Mouse (Mus musculus) stomach, embryonic 16.5 days (tissue): ENCODE measurements at regions not wholly inside any gene's neighbourhood (a gene's known extent, or its start where the extent isn't known, plus 50 kb on each side); places are given as distances from the start of the nearest gene placed in this dataset.
"Not testable (repeated sequence)": the region's sequence is repeated elsewhere in the genome, so short reads cannot be mapped to it uniquely, and the experiment has no call there.

Experiments used
- ATAC-seq: fragments of 200-750 bp; cut with Nextera tagmentation; 2 replicates; pipeline ENCODE4 v1.8.0; 2017; ENCODE audit warnings: moderate number of reproducible peaks, moderate TSS enrichment; ENCODE audit not compliant: insufficient read depth, low FRiP score
- H3K27ac ChIP-seq: fragments of 300-500 bp; sonication (generic); 2 replicates; pipeline ENCODE4 v1.5.1; 2014; ENCODE audit warnings: low read length
- H3K27me3 ChIP-seq: fragments of 300-500 bp; sonication (generic); 2 replicates; pipeline ENCODE4 v1.6.1; 2014; ENCODE audit warnings: low read length, control low read depth, mixed read lengths; ENCODE audit not compliant: control insufficient read depth, insufficient read depth
- H3K36me3 ChIP-seq: fragments of 300-500 bp; sonication (generic); 2 replicates; pipeline ENCODE4 v1.6.1; 2014; ENCODE audit warnings: low read length; ENCODE audit not compliant: control insufficient read depth, insufficient read depth
- H3K4me1 ChIP-seq: fragments of 300-500 bp; sonication (generic); 2 replicates; pipeline ENCODE4 v1.6.1; 2014; ENCODE audit warnings: low read length, control low read depth, mixed read lengths; ENCODE audit not compliant: control insufficient read depth, insufficient read depth
- H3K4me2 ChIP-seq: fragments of 300-500 bp; sonication (generic); 2 replicates; pipeline ENCODE4 v1.6.1; 2014; ENCODE audit warnings: low read depth, low read length, mixed read lengths
- H3K4me3 ChIP-seq: fragments of 300-500 bp; sonication (generic); replicated peaks from 2 replicates; pipeline ENCODE4 v1.5.1; 2014; ENCODE audit warnings: mild to moderate bottlenecking, low read length
- H3K9ac ChIP-seq: fragments of 300-500 bp; sonication (generic); 2 replicates; pipeline ENCODE4 v1.6.1; 2014; ENCODE audit warnings: low read length
- H3K9me3 ChIP-seq: fragments of 300-500 bp; sonication (generic); replicated peaks from 2 replicates; pipeline ENCODE4 v1.6.1; 2016; ENCODE audit warnings: low read length, control low read depth; ENCODE audit not compliant: control insufficient read depth
- WGBS: fragments of 180-500 bp; shearing (Covaris S2); extraction: QIAGEN DNeasy Blood & Tissue Kit; methylation state at CpG from one replicate; pipeline ENCODE4 v1.1.7; 2014; 5-methylcytosine and 5-hydroxymethylcytosine counted together

DNA sequence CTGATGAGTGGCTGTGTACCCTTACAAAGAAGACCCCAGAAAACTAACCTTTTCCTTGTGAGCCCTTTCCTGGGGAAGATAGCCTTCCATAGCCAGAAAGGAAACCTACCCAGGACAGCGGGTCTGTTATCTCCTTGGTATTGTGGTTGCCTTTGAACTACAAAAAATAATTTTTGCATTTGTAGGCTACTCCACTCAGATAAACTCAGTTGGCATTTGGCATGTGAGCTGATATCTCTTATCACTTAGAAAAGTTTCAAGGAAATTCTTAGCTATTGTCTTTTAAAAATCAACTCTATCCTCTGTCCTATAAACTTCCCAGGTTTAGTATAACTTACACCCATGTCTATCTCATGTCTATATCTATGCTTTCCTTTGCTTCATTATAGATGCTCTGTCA lies 154.0 kb downstream of the Wdr20rt start:
- no peaks in the 10 kb centered on the region for H3K36me3 ChIP-seq

DNA sequence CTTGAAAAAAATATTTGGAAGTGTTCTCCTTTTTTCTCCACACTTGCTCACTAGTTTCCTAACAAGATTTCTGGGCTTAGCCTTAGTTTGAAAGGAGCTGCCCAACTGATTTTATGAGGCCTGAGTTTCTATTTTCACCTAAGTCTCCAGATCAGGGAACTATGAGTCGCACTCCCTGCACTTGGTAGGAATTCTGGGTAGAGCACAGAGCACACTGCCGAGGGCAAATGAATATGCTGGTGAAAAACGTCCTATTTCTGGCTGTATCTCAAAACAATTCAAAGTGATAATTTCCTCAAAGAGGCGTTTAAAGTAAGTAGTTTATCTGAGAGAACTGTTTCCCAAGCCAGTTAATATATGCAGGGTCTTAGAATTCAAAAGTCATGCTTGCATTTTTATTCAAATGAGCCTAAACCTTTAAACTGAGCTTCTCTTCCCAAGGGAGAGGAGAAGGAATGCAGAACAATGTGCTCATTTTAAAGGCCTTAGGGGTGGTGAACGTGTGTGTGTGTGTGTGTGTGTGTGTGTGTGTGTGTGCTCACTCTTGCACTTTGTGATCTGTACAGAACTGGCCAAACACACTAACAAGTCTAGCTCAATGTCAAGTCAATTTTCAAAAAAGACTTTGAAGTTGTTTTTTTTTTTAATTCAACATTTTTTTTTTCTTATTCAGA lies 156.9 kb downstream of the Wdr20rt start:
- Histone ChIP-seq H3K27ac (no peak overlapping the region), H3K36me3 (no peaks in the 10 kb centered on the region), H3K4me3 (no peak overlapping the region), H3K9ac (no peak overlapping the region), H3K9me3 (no peaks in the 10 kb centered on the region), H3K27me3 (no peaks in the 10 kb centered on the region), H3K4me1 (no peaks in the 10 kb centered on the region), H3K4me2 (no peak overlapping the region)
- ATAC-seq: no peak
- WGBS: 53% methylated on average over 5 of the region's 5 CpGs

More for the DNA sequence above, 154.0 kb downstream of the Wdr20rt start:
- H3K27ac ChIP-seq: no peak overlapping the region
- WGBS: 80% methylated on average over 1 of the region's 1 CpGs
- ATAC-seq: no peak
- H3K4me2 ChIP-seq: no peak overlapping the region
- H3K9me3 ChIP-seq: no peaks in the 10 kb centered on the region
- no peaks in the 10 kb centered on the region for H3K27me3 ChIP-seq
- H3K4me1 ChIP-seq: no peaks in the 10 kb centered on the region
- H3K9ac ChIP-seq: no peak overlapping the region
- H3K4me3 ChIP-seq: no peak overlapping the region

GRCm38 (mm10) chr12:65382796-65383195 lies 157.5 kb downstream of the Wdr20rt start:
- not testable (repeated sequence) for H3K36me3 ChIP-seq, ATAC-seq, H3K4me1 ChIP-seq, H3K9ac ChIP-seq, H3K27me3 ChIP-seq, H3K4me3 ChIP-seq, H3K27ac ChIP-seq, H3K4me2 ChIP-seq, H3K9me3 ChIP-seq
- 95% methylated on average over 11 of the region's 11 CpGs for WGBS

DNA sequence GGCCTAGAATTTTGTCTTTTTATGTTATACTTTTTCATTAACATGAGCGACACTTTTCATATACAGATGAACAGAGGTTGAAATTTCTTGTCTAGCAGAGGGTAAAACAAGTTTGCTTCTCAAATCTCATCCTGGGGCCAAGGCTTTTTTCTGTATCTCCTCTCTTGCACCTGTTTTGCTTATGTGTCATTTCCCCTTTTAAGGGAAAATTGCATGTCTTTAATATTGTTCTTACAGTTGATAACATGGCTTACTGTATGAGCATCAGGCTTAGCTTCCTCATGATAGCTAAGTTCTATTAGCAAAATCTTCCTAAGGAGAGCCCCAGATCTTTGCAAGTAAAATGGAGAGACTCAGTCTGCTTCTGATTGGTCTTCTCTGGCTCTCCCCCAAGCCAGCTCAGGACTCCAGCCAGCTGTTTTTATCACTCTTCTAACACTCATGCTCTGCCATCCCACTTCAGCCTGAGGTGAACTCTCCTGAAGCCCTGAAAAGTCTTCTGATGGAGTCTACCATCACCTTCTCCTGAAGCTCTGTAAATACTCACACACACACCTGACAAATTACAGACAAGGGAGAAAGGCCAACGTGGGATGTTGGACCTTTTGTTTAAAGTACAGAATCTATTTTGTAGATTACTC lies 160.8 kb downstream of the Wdr20rt start:
- ATAC-seq: no peak
- no peak overlapping the region for H3K4me3 ChIP-seq
- no peaks in the 10 kb centered on the region for H3K4me1 ChIP-seq
- H3K9ac ChIP-seq: no peak overlapping the region
- H3K27ac ChIP-seq: no peak overlapping the region
- no peaks in the 10 kb centered on the region for H3K36me3 ChIP-seq
- WGBS: 58% methylated on average over 2 of the region's 2 CpGs
- no peak overlapping the region for H3K4me2 ChIP-seq
- no peaks in the 10 kb centered on the region for H3K9me3 ChIP-seq
- H3K27me3 ChIP-seq: no peaks in the 10 kb centered on the region

DNA sequence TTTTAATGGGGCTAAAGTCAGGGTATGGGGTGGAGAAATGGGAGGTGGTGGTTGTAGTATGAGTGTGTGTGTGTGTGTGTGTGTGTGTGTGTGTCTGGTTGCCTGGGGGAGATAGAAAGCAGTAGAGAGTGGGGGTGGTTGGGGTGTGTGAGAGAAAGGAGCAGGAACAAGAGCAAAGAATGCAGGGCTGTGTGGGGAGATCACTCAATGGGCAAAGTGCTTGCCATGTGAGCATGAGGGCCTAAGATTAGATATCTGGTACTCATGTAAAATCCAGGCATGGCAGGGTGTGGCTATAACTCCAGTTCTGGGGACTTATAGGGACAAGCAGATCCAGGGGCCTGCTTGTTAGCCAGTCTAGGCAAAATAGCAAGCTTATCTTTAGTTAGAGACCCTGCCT lies 161.7 kb downstream of the Wdr20rt start:
- no peaks in the 10 kb centered on the region for H3K27me3 ChIP-seq
- H3K4me2 ChIP-seq: no peak overlapping the region
- no peak for ATAC-seq
- H3K4me1 ChIP-seq: no peaks in the 10 kb centered on the region
- no peak overlapping the region for H3K9ac ChIP-seq
- no peaks in the 10 kb centered on the region for H3K36me3 ChIP-seq
- no peak overlapping the region for H3K27ac ChIP-seq
- H3K9me3 ChIP-seq: no peaks in the 10 kb centered on the region
- H3K4me3 ChIP-seq: no peak overlapping the region

DNA sequence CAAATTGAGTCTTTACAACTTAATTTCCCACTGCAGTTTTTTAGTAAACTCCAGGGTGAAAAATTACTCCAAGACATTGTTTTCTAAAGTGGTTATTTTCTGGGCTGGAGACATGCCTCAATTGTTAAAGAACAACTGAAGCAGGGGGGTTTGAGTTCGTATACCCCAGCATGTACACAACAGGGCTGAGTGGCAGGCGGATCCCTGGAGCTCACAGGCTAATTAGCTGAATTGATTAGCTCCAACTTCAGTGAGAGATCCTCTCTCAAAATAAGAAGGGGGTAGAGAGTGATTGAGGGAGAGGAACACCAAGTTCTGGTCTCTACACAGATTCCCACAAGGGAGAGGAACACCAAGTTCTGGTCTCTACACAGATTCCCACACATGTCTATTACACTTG lies 164.2 kb downstream of the Wdr20rt start:
- Histone ChIP-seq H3K9ac (no peak overlapping the region), H3K9me3 (no peaks in the 10 kb centered on the region), H3K4me2 (no peak overlapping the region), H3K4me3 (no peak overlapping the region), H3K27ac (no peak overlapping the region), H3K36me3 (no peaks in the 10 kb centered on the region), H3K27me3 (no peaks in the 10 kb centered on the region), H3K4me1 (no peaks in the 10 kb centered on the region)
- no peak for ATAC-seq
- 85% methylated on average over 2 of the region's 2 CpGs for WGBS

- no peak for ATAC-seq
- no peak overlapping the region for H3K4me3 ChIP-seq
- H3K36me3 ChIP-seq: no peaks in the 10 kb centered on the region
- H3K27ac ChIP-seq: no peak overlapping the region
- WGBS: 90% methylated on average over 6 of the region's 6 CpGs
- no peak overlapping the region for H3K9ac ChIP-seq
- H3K4me2 ChIP-seq: no peak overlapping the region
- no peaks in the 10 kb centered on the region for H3K27me3 ChIP-seq
- H3K4me1 ChIP-seq: no peaks in the 10 kb centered on the region
- no peaks in the 10 kb centered on the region for H3K9me3 ChIP-seq
Measured at GRCm38 (mm10) chr12:65390330-65390729, 165.0 kb downstream of the Wdr20rt start.

- peak; percentile 73; the same call in 1 of the 2 replicates for ATAC-seq
- no peaks in the 10 kb centered on the region for H3K27me3 ChIP-seq
- H3K9me3 ChIP-seq: no peaks in the 10 kb centered on the region
- H3K27ac ChIP-seq: no peak overlapping the region
- H3K4me2 ChIP-seq: no peak overlapping the region
- H3K4me1 ChIP-seq: no peaks in the 10 kb centered on the region
- no peaks in the 10 kb centered on the region for H3K36me3 ChIP-seq
- H3K9ac ChIP-seq: no peak overlapping the region
- H3K4me3 ChIP-seq: no peak overlapping the region
- 41% methylated on average over 8 of the region's 8 CpGs for WGBS
Measured at GRCm38 (mm10) chr12:65401728-65402419, 176.6 kb downstream of the Wdr20rt start.

- Histone ChIP-seq H3K27me3 (no peaks in the 10 kb centered on the region), H3K4me1 (no peaks in the 10 kb centered on the region), H3K27ac (no peak overlapping the region), H3K4me3 (no peak overlapping the region), H3K9ac (no peak overlapping the region), H3K4me2 (no peak overlapping the region), H3K9me3 (no peaks in the 10 kb centered on the region), H3K36me3 (no peaks in the 10 kb centered on the region)
- no peak for ATAC-seq
- 82% methylated on average over 2 of the region's 2 CpGs for WGBS
Measured at GRCm38 (mm10) chr12:65403124-65403523, 177.8 kb downstream of the Wdr20rt start.
